Comparison of ENCODE assay signal across 8 mouse cellular contexts in genomic region chrX:96133260-96133659, GRCm38 (mm10). TPM values are rescaled to one million over a fixed set of nuclear protein-coding genes. Genes with fewer than 3 reads are reported as not detected.
DNase-seq lines count a peak whose midpoint lies in the region; ATAC-seq lines count a peak whose summit lies in the region.

No protein-coding gene starts in this region.

- intact Hi-C loops in heart, postnatal 10 days (cut with DNase I), result loop anchor here (1.0 kb wide), 1 partner anchor 114 kb away; no protein-coding TSS in a partner anchor

- DNase-seq in frontal cortex, postnatal 25 days (ENCODE audit: low spot score in 2 of 2), result peak; percentile 2 to 6
- peak; percentile 46 for DNase-seq in CD4-positive helper T cell, adult 2 months (ENCODE audit: low read depth, low spot score)
- DNase-seq in heart, postnatal 10 days, result peak; percentile 63 to 76
- DNase-seq in lung, postnatal 10 days, result peak; percentile 78
- DNase-seq in urinary bladder, postnatal 25 days (ENCODE audit: low spot score), result no peak

- H3K9ac ChIP-seq in forebrain, embryonic 12.5 days, result no peak overlapping the region

- peak overlapping the region; percentile 65 for H3K27ac ChIP-seq in brown adipose tissue, adult 24 weeks (replicated peaks; ENCODE audit: low read depth, low read length)
- H3K27ac ChIP-seq in forebrain, embryonic 12.5 days, result no peak overlapping the region

- H3K27me3 ChIP-seq in forebrain, embryonic 12.5 days, result peaks cover 2% of the 10 kb centered on the region

- H3K9me3 ChIP-seq in forebrain, embryonic 12.5 days, result no peaks in the 10 kb centered on the region

- 57% methylated on average over 2 of the region's 2 CpGs for WGBS in forebrain, embryonic 12.5 days

- peaks cover 22% of the 10 kb centered on the region for H3K4me1 ChIP-seq in brown adipose tissue, adult 24 weeks (ENCODE audit: control insufficient read depth, insufficient read depth, insufficient read length, low read length)
- H3K4me1 ChIP-seq in forebrain, embryonic 12.5 days, result no peaks in the 10 kb centered on the region

- ATAC-seq in frontal cortex, adult (ENCODE audit: low TSS enrichment), result no peak
- no peak for ATAC-seq in forebrain, embryonic 12.5 days (ENCODE audit: low FRiP score)

- no peaks in the 10 kb centered on the region for H3K36me3 ChIP-seq in forebrain, embryonic 12.5 days (replicated peaks)

- H3K4me2 ChIP-seq in forebrain, embryonic 12.5 days, result no peak overlapping the region

- H3K4me3 ChIP-seq in brown adipose tissue, adult 24 weeks (ENCODE audit: insufficient read depth, low read depth, low read length), result no peak overlapping the region
- no peak overlapping the region for H3K4me3 ChIP-seq in forebrain, embryonic 12.5 days (replicated peaks)

RNA-seq across cellular contexts. Expression of gene Msn, which starts 37.4 kb away (rescaled TPM):
- polyA plus RNA-seq in brown adipose tissue, adult 24 weeks (2012; ENCODE audit: insufficient read depth, insufficient read length, missing spikeins), result 82.7 and 102 TPM in 2 replicates
- total RNA-seq in heart, postnatal 10 days (2021), result 100 to 1,000 TPM; 219 to 224 TPM
- polyA plus RNA-seq in forebrain, embryonic 12.5 days (2016; fragmentation: Nextera tagmentation; extraction: Ambion mirVana), result 81.5 and 89.4 TPM in 2 replicates
